Mouse (Mus musculus) small intestine, adult 2 months (tissue): Measurements from ENCODE around the gene Ctdnep1. TPM values are rescaled to one million over a fixed set of nuclear protein-coding genes. Genes with fewer than 3 reads are reported as not detected.

Experiments
- H3K27ac ChIP-seq: fragments of 200-500 bp; 2 replicates; pipeline ENCODE4 v1.5.1; 2012; ENCODE audit warnings: low read depth, low read length, control low read depth, inconsistent platforms; ENCODE audit not compliant: insufficient read depth
- H3K27me3 ChIP-seq: fragments of 200-500 bp; 2 replicates; pipeline ENCODE4 v1.6.1; 2012; ENCODE audit warnings: mild to moderate bottlenecking, moderate library complexity, low read length, inconsistent platforms; ENCODE audit not compliant: control insufficient read depth, insufficient read depth
- H3K36me3 ChIP-seq: fragments of 200-500 bp; 2 replicates; pipeline ENCODE4 v1.6.1; 2012; ENCODE audit warnings: mild to moderate bottlenecking, low read length, control low read depth, inconsistent platforms; ENCODE audit not compliant: control insufficient read depth, insufficient read depth
- H3K4me1 ChIP-seq: fragments of 200-500 bp; 2 replicates; pipeline ENCODE4 v1.6.1; 2012; ENCODE audit warnings: low read length, inconsistent platforms, mixed read lengths; ENCODE audit not compliant: control insufficient read depth, insufficient read depth, insufficient read length
- H3K4me3 ChIP-seq: fragments of 200-500 bp; 2 replicates; pipeline ENCODE4 v1.5.1; 2012; ENCODE audit warnings: low read depth, mild to moderate bottlenecking, control low read depth, inconsistent platforms, low read length, moderate library complexity
- CTCF ChIP-seq: fragments of 200-500 bp; IDR thresholded peaks from 2 replicates; pipeline ENCODE4 v1.5.1; 2012; ENCODE audit warnings: low read depth, mild to moderate bottlenecking, control low read depth, inconsistent platforms, low read length, moderate library complexity, mixed read lengths; ENCODE audit not compliant: insufficient replicate concordance, insufficient read length; ENCODE audit errors: extremely low read depth
- POLR2A ChIP-seq: fragments of 200-500 bp; IDR thresholded peaks from 2 replicates; pipeline ENCODE4 v1.6.1; 2012; ENCODE audit warnings: low read depth, mild to moderate bottlenecking, control low read depth, inconsistent platforms, low read length, moderate library complexity
- WGBS: fragments of 180-500 bp; shearing (Covaris S2); methylation state at CpG from one replicate; pipeline ENCODE4 v1.1.7; 2018; 5-methylcytosine and 5-hydroxymethylcytosine counted together
- polyA plus RNA-seq: library from polyadenylated mRNA; depleted of rRNA; stranded (reverse); fragments of >200 nt; gene quantifications from 2 replicates; pipeline ENCODE4 v1.2.3, GENCODE M21; 2012

Ctdnep1 gene
- polyA plus RNA-seq, 1 experiment, result 116 TPM

GRCm38 (mm10) chr11:69940962-69941361, 40.0 kb upstream of the Ctdnep1 start:
- Histone ChIP-seq H3K4me1 (peaks cover 6% of the 10 kb centered on the region), H3K36me3 (no peaks in the 10 kb centered on the region), H3K27ac (no peak overlapping the region), H3K4me3 (no peak overlapping the region), H3K27me3 (peaks cover 4% of the 10 kb centered on the region; the same call in 1 of the 2 replicates)
- 88% methylated on average over 4 of the region's 4 CpGs for WGBS
- TF ChIP-seq POLR2A (no peak), CTCF (no peak)

- Histone ChIP-seq H3K27me3 (no peaks in the 10 kb centered on the region), H3K27ac (no peak overlapping the region), H3K4me3 (no peak overlapping the region), H3K36me3 (no peaks in the 10 kb centered on the region), H3K4me1 (peaks cover 4% of the 10 kb centered on the region)
- WGBS, result 81% methylated on average over 13 of the region's 13 CpGs
- TF ChIP-seq CTCF (no peak), POLR2A (no peak)
Measured at GRCm38 (mm10) chr11:69945216-69945615, 35.7 kb upstream of the Ctdnep1 start.

- WGBS, result 86% methylated on average over 18 of the region's 18 CpGs
- no peaks in the 10 kb centered on the region for H3K27me3 ChIP-seq
- H3K27ac ChIP-seq, result 0 out of 2 replicates have a peak overlapping the region, but pooled peaks have one; percentile 13
- peaks cover 4% of the 10 kb centered on the region for H3K4me1 ChIP-seq
- 0 out of 2 replicates have a peak overlapping the region, but pooled peaks have one; percentile 0 for H3K4me3 ChIP-seq
- H3K36me3 ChIP-seq, result no peaks in the 10 kb centered on the region
- TF ChIP-seq CTCF (no peak), POLR2A (no peak)
Measured at GRCm38 (mm10) chr11:69945997-69946891, 34.7 kb upstream of the Ctdnep1 start.

GRCm38 (mm10) chr11:69947337-69948065, 33.5 kb upstream of the Ctdnep1 start:
- TF ChIP-seq POLR2A, result no peak
- no peak for TF ChIP-seq CTCF
- Histone ChIP-seq H3K27me3 (no peaks in the 10 kb centered on the region), H3K27ac (peak overlapping the region; percentile 37; the same call in 1 of the 2 replicates), H3K36me3 (no peaks in the 10 kb centered on the region), H3K4me3 (peak overlapping the region; percentile 56), H3K4me1 (peaks cover 4% of the 10 kb centered on the region)
- 14% methylated on average over 29 of the region's 29 CpGs for WGBS

GRCm38 (mm10) chr11:69948066-69948762, 32.7 kb upstream of the Ctdnep1 start, which contains the start of gene Slc2a4:
Gene Slc2a4, minus strand, starts transcription at chr11:69948188.
- Histone ChIP-seq H3K4me1 (peaks cover 6% of the 10 kb centered on the region), H3K27ac (peak within 1 kb of the TSS; percentile 37; the same call in 1 of the 2 replicates), H3K27me3 (no peaks in the 10 kb centered on the region), H3K4me3 (peak within 1 kb of the TSS; percentile 56), H3K36me3 (no peaks in the 10 kb centered on the region)
- TF ChIP-seq POLR2A (no peak), CTCF (no peak)
- WGBS, result under 1% methylated on average over 34 of the region's 34 CpGs

GRCm38 (mm10) chr11:69948763-69949150, 32.2 kb upstream of the Ctdnep1 start:
- H3K36me3 ChIP-seq, result no peaks in the 10 kb centered on the region
- peaks cover 6% of the 10 kb centered on the region for H3K4me1 ChIP-seq
- H3K27ac ChIP-seq, result no peak overlapping the region
- peak overlapping the region; percentile 56 for H3K4me3 ChIP-seq
- WGBS, result under 1% methylated on average over 14 of the region's 14 CpGs
- no peaks in the 10 kb centered on the region for H3K27me3 ChIP-seq
- TF ChIP-seq POLR2A (no peak), CTCF (peak; percentile 96)
